Mouse (Mus musculus) neural tube, embryonic 15.5 days (tissue): ENCODE measurements at regions not wholly inside any gene's neighbourhood (a gene's known extent, or its start where the extent isn't known, plus 50 kb on each side); places are given as distances from the start of the nearest gene placed in this dataset.
"Not testable (repeated sequence)": the region's sequence is repeated elsewhere in the genome, so short reads cannot be mapped to it uniquely, and the experiment has no call there.

Source experiments
- ATAC-seq: fragments of 200-750 bp; cut with Nextera tagmentation; 2 replicates; pipeline ENCODE4 v1.8.0; 2017; ENCODE audit warnings: mild to moderate bottlenecking, moderate TSS enrichment, moderate library complexity; ENCODE audit not compliant: low FRiP score
- H3K27ac ChIP-seq: fragments of 300-500 bp; sonication (generic); replicated peaks from 2 replicates; pipeline ENCODE4 v1.5.1; 2015; ENCODE audit warnings: mild to moderate bottlenecking, inconsistent platforms
- H3K27me3 ChIP-seq: fragments of 300-500 bp; sonication (generic); replicated peaks from 2 replicates; pipeline ENCODE4 v1.6.1; 2015; ENCODE audit warnings: inconsistent platforms
- H3K36me3 ChIP-seq: fragments of 300-500 bp; sonication (generic); 2 replicates; pipeline ENCODE4 v1.6.1; 2015; ENCODE audit warnings: inconsistent platforms
- H3K4me1 ChIP-seq: fragments of 300-500 bp; sonication (generic); 2 replicates; pipeline ENCODE4 v1.6.1; 2015; ENCODE audit warnings: inconsistent platforms
- H3K4me2 ChIP-seq: fragments of 300-500 bp; sonication (generic); 2 replicates; pipeline ENCODE4 v1.6.1; 2015; ENCODE audit warnings: inconsistent platforms, mild to moderate bottlenecking, moderate library complexity
- H3K4me3 ChIP-seq: fragments of 300-500 bp; sonication (generic); replicated peaks from 2 replicates; pipeline ENCODE4 v1.5.1; 2015; ENCODE audit warnings: mild to moderate bottlenecking, inconsistent platforms
- H3K9ac ChIP-seq: fragments of 300-500 bp; sonication (generic); replicated peaks from 2 replicates; pipeline ENCODE4 v1.6.1; 2015; ENCODE audit warnings: mild to moderate bottlenecking, inconsistent platforms
- H3K9me3 ChIP-seq: fragments of 300-500 bp; sonication (generic); replicated peaks from 2 replicates; pipeline ENCODE4 v1.6.1; 2016; ENCODE audit warnings: inconsistent platforms
- WGBS: fragments of 180-500 bp; shearing (Covaris S2); methylation state at CpG from one replicate; pipeline ENCODE4 v1.1.7; 2015; ENCODE audit warnings: mixed read lengths; 5-methylcytosine and 5-hydroxymethylcytosine counted together

DNA sequence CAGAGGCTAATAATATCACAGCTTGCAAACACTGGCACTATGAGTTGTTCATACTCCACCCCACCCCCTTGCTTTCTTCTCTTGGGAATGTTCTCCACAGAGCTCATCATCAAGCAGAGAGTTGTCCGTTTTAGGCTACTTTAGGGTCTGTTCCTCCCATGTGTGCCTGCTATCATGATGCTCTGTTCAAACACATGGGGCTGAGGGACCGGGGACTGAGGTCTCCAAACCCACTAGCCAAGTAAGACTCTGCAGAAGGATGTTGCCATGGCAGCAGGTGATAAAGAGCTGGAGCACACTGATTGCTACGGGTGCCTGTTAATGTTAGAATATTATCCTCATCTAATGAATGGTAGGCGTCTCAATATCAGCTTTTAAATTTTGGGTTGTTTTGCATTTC is 173.7 kb upstream of the Tsc22d2 start:
- H3K4me1 ChIP-seq = no peaks in the 10 kb centered on the region
- H3K27ac ChIP-seq = no peak overlapping the region
- 63% methylated on average over 4 of the region's 4 CpGs for WGBS
- H3K27me3 ChIP-seq = no peaks in the 10 kb centered on the region
- no peak for ATAC-seq
- H3K36me3 ChIP-seq = no peaks in the 10 kb centered on the region
- H3K4me3 ChIP-seq = no peak overlapping the region
- H3K4me2 ChIP-seq = no peak overlapping the region
- H3K9ac ChIP-seq = no peak overlapping the region
- no peaks in the 10 kb centered on the region; the same call in 1 of the 2 replicates for H3K9me3 ChIP-seq

DNA sequence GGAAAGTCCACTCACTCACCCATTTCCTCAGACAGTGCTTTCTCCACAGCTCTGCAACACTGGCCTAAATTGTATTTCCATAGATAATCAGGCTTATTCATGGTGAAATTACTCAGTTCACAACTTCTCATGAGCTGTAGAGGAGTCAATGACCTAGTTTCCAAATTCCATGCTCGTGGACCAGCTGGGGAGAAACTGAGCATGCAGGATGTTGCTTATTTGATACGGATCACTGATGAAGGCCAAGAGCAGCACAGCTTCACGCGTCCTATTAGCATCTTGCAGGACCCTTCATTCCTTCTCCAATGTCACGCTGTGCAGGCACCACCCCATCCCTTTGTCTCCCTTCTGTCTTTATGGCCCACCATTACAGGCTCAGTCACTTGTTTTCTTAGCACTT is 169.2 kb upstream of the Tsc22d2 start:
- ATAC-seq = no peak
- 6% methylated on average over 5 of the region's 5 CpGs for WGBS

DNA sequence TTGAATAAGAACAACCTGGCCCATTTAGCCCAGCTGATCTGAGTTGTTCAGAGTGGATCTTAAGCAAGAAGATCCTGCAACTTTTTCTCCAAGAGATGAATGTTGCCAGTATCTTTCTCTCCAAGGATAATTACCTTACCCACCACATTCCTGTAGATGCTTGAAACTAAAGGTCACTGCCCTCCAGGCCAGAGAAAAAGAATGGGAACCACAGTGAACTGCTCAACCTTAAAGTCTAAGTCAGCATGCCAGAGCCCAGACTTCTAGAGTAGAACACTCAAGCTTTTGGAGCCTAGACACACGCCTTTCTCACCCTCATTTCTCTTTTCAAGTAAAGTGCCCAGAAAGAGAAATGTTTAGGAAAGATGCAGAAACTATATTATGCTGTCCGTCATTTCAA is 166.5 kb upstream of the Tsc22d2 start:
- Histone ChIP-seq H3K27me3 (no peaks in the 10 kb centered on the region), H3K4me3 (no peak overlapping the region), H3K9me3 (no peaks in the 10 kb centered on the region), H3K4me2 (no peak overlapping the region), H3K36me3 (no peaks in the 10 kb centered on the region), H3K9ac (no peak overlapping the region), H3K4me1 (no peaks in the 10 kb centered on the region), H3K27ac (no peak overlapping the region)
- WGBS = 86% methylated on average over 2 of the region's 2 CpGs
- no peak for ATAC-seq

More for the DNA sequence above, 169.2 kb upstream of the Tsc22d2 start:
- H3K9ac ChIP-seq = no peak overlapping the region
- H3K27me3 ChIP-seq = no peaks in the 10 kb centered on the region
- no peaks in the 10 kb centered on the region for H3K4me1 ChIP-seq
- H3K4me2 ChIP-seq = no peak overlapping the region
- no peak overlapping the region for H3K4me3 ChIP-seq
- H3K27ac ChIP-seq = no peak overlapping the region
- H3K9me3 ChIP-seq = no peaks in the 10 kb centered on the region
- no peaks in the 10 kb centered on the region for H3K36me3 ChIP-seq

DNA sequence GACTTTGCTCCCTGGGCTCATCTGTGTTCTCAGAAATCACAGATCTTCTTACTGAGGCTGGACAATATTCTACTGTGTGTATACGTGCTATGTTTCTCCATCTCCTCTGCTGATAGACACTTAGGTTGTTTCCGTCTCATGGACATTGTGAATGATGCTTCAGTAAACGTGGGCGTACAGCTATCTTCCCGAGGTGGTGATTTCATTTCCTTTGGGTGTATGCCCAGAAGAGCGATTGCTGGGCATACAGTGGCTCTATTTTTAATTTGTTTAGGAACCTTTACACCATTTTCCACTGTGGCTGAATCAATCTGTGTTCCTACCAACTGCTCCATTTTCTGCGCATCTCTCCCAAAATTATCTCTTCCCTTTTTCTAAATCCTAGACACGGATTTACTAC is 160.6 kb upstream of the Tsc22d2 start:
- Histone ChIP-seq H3K36me3 (no peaks in the 10 kb centered on the region), H3K27me3 (no peaks in the 10 kb centered on the region), H3K4me1 (no peaks in the 10 kb centered on the region), H3K4me2 (no peak overlapping the region), H3K27ac (no peak overlapping the region), H3K9me3 (no peaks in the 10 kb centered on the region), H3K9ac (no peak overlapping the region), H3K4me3 (no peak overlapping the region)
- WGBS = 74% methylated on average over 8 of the region's 8 CpGs
- no peak for ATAC-seq

DNA sequence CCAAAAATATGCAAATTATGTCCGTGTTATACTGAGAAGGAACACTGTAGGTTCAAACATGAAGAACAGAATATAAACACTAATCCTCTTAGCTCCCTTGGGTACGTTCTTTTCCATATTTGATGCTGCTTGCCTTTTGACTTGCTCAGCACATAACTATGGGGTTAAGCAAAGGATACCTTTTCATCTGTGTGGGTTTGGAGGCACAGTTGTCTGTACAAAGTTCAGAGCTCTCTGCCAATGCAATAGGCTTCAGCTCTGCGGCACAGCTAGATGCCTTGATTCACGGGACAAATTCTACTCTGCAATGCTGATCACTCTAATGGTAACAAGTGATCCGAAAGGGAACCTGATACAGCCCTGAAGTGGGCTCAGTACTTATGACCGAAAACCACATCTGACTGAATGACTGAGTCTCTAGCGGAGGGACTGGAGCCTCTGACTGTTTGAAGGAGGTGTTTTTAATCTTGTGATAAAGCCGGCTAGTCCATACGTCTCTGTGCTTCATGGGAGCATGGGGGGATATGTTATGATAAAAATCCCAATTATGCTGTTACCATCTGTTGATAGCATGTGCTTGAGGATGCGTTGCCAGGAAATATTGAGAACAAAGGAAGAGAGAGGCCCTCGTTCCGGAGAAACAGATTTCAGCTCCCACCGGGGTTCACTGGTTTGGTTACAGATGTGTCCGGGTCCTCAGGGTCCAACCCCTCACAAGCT is 146.7 kb upstream of the Tsc22d2 start:
- Histone ChIP-seq H3K4me2 (no peak overlapping the region), H3K27ac (no peak overlapping the region), H3K4me1 (no peaks in the 10 kb centered on the region), H3K27me3 (no peaks in the 10 kb centered on the region), H3K4me3 (no peak overlapping the region), H3K36me3 (no peaks in the 10 kb centered on the region), H3K9ac (no peak overlapping the region), H3K9me3 (no peaks in the 10 kb centered on the region)
- 78% methylated on average over 14 of the region's 14 CpGs for WGBS
- ATAC-seq = no peak

DNA sequence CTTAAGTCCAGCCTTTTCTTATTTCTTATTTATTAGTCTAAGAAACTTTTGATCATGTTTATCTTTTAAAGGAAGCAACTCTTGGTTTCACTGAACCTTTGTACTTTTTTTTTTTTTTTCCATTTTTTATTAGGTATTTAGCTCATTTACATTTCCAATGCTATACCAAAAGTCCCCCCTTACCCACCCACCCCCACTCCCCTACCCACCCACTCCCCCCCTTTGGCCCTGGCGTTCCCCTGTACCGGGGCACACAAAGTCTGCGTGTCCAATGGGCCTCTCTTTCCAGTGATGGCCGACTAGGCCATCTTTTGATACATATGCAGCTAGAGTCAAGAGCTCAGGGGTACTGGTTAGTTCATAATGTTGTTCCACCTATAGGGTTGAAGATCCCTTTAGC is 143.1 kb upstream of the Tsc22d2 start:
- not testable (repeated sequence) for H3K27ac ChIP-seq, H3K36me3 ChIP-seq, H3K4me2 ChIP-seq, H3K9me3 ChIP-seq, ATAC-seq, H3K9ac ChIP-seq, H3K4me3 ChIP-seq, H3K27me3 ChIP-seq, H3K4me1 ChIP-seq
- WGBS = no CpG with 5 or more reads among the region's 4 CpGs

DNA sequence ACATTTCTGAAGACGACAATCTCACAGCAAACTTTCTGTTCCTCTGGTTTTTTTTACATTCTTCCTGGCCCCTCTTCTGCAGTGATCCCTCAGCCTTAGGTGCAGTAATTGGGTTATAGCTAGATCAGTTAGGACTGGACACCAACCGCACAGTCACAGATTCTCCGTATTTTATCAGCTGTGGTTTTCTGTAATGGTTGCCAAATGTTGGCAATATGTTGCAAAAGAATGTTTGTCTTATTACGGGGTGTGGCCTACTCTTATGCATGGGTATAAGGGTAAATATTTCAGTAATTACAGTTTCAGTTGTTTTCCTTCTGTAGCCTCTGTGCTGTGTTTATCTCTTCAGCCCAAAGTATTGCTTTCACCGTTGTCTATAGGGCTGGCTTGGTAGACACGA is 133.2 kb upstream of the Tsc22d2 start:
- Histone ChIP-seq H3K9ac (no peak overlapping the region), H3K27me3 (no peaks in the 10 kb centered on the region), H3K9me3 (no peaks in the 10 kb centered on the region), H3K27ac (no peak overlapping the region), H3K4me3 (no peak overlapping the region), H3K4me1 (no peaks in the 10 kb centered on the region), H3K4me2 (no peak overlapping the region), H3K36me3 (no peaks in the 10 kb centered on the region)
- 89% methylated on average over 6 of the region's 6 CpGs for WGBS
- no peak for ATAC-seq

DNA sequence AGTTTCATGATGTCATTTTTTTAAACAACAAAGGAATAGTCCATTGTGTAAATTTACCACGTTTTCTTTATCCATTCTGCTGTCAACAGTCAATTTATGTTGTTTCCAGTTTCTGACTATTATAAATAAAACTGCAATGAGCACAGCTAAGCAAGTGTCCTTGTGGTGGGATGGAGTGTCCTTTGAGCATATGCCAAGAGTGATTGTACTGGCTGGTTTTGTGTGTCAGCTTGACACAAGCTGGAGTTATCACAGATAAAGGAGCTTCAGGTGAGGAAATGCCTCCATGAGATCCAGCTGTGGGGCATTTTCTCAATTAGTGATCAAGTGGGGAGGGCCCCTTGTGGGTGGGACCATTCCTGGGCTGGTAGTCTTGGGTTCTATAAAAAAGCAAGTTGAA is 130.1 kb upstream of the Tsc22d2 start:
- 50% methylated on average over 1 of the region's 1 CpGs for WGBS
- not testable (repeated sequence) for ATAC-seq, H3K27ac ChIP-seq

DNA sequence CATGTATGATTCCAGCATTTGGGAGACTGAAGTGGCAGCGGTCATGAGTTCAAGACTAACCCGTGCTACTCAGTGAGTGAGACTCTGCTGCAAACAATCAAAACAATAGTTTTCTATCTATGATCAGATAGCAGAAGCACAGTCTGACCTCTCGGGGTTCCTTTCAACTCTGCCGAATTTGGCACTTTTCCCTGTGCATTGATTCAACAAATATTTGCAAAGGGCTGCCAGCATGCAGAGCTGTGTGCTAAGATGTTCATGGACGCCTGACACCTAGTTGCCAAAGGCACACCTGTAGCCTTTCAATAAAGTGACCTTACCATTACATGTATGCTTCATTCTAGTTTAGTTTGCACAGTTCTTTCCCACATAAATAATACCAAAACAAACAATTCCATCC is 118.7 kb upstream of the Tsc22d2 start:
- Histone ChIP-seq H3K27ac (no peak overlapping the region), H3K4me3 (no peak overlapping the region), H3K9me3 (no peaks in the 10 kb centered on the region), H3K27me3 (no peaks in the 10 kb centered on the region), H3K9ac (no peak overlapping the region), H3K36me3 (no peaks in the 10 kb centered on the region), H3K4me1 (no peaks in the 10 kb centered on the region), H3K4me2 (no peak overlapping the region)
- WGBS = 86% methylated on average over 5 of the region's 5 CpGs
- no peak for ATAC-seq

More for the DNA sequence above, 130.1 kb upstream of the Tsc22d2 start:
- not testable (repeated sequence) for H3K27me3 ChIP-seq, H3K9ac ChIP-seq, H3K4me2 ChIP-seq, H3K36me3 ChIP-seq, H3K9me3 ChIP-seq, H3K4me1 ChIP-seq, H3K4me3 ChIP-seq

DNA sequence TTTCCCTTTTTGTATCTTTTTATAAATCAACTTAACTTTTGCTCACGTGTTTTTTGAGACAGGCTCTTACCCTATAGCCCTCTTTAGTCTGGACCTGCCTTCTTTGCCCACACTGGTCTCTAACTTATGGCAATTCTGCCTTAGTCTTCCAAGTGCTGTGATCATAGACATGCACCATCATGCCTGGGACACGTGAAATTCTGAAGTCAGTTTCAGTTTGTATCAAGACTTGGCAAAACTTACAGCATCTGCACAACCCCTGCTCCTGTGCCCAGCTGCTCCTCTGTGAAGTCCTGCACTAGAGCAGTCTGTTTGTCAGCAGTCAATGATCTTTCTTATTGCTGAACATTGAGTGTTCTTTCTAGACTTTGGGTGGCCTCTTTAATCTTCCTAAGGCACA is 114.3 kb upstream of the Tsc22d2 start:
- no peak overlapping the region for H3K4me2 ChIP-seq
- H3K4me1 ChIP-seq = peaks cover 6% of the 10 kb centered on the region; the same call in 1 of the 2 replicates
- no peaks in the 10 kb centered on the region for H3K36me3 ChIP-seq
- 85% methylated on average over 2 of the region's 2 CpGs for WGBS
- no peak overlapping the region for H3K27ac ChIP-seq
- ATAC-seq = no peak
- no peaks in the 10 kb centered on the region for H3K9me3 ChIP-seq
- H3K9ac ChIP-seq = no peak overlapping the region
- no peaks in the 10 kb centered on the region for H3K27me3 ChIP-seq
- no peak overlapping the region for H3K4me3 ChIP-seq

DNA sequence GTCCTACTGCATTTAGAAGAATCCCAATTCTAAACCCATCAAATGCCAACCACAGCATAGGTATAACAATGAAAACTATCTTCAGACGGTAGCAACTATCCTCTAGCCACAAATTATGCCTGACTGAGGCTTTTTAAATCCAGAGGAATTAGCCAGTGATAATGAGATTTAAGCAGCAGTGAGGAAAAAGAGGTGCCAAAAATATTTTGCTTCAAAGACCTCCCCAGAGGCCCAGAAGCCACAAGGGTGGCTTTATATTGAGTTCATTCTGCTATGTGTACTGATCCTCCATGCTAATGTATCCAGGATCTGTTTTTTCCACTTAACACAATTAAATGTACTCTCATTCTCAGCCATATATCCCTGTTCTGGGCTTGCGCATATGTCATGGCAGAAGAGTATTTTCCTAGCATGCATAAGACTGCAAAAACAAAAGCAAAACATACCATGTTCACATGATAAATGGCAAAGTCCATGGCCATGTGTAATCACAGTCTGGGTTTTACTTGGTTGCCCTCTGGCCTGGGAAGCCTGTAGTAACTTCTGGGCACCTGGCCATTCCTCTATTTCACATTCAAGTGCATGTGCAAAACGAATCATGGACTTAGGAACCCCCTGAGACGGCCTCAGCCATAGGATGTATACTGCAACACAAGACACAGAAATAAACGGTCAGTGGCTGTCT is 113.6 kb upstream of the Tsc22d2 start:
- no peak for ATAC-seq
- Histone ChIP-seq H3K4me3 (no peak overlapping the region), H3K9me3 (no peaks in the 10 kb centered on the region), H3K36me3 (no peaks in the 10 kb centered on the region), H3K27me3 (no peaks in the 10 kb centered on the region), H3K4me2 (no peak overlapping the region), H3K9ac (no peak overlapping the region), H3K4me1 (peaks cover 6% of the 10 kb centered on the region; the same call in 1 of the 2 replicates), H3K27ac (no peak overlapping the region)
- 46% methylated on average over 5 of the region's 5 CpGs for WGBS

DNA sequence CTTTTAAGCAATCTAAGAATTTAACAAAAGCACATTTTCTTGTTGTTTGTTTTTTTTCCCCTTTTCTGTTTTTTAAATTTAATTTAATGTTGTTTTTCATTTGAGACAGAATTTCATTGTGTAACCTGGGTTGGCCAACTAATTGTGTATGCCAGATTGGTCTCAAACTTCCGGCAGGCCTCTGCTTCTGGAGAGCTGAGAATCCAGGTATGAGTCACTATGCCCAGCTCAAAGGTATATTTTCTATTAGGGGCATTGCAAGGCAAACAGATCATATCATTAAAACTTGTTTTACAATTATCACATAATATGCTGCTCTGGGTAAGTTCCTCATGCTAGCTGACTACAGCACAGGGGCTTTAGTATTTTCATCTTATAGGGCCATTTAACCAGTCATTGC is 112.2 kb upstream of the Tsc22d2 start:
- no peak overlapping the region for H3K4me2 ChIP-seq
- WGBS = 87% methylated on average over 1 of the region's 1 CpGs

More for the DNA sequence above, 112.2 kb upstream of the Tsc22d2 start:
- Histone ChIP-seq H3K9ac (no peak overlapping the region), H3K27ac (no peak overlapping the region), H3K36me3 (no peaks in the 10 kb centered on the region), H3K4me3 (no peak overlapping the region), H3K4me1 (peaks cover 6% of the 10 kb centered on the region; the same call in 1 of the 2 replicates), H3K9me3 (no peaks in the 10 kb centered on the region), H3K27me3 (no peaks in the 10 kb centered on the region)
- ATAC-seq = no peak
